Mouse (Mus musculus) lung, postnatal 4 days (tissue): ENCODE data around the gene Zfp366.

Experiments used
- DNase-seq, 2 experiments: peaks; one replicate each; pipeline ENCODE4 v3.0.0; 2021

Gene Zfp366

DNA sequence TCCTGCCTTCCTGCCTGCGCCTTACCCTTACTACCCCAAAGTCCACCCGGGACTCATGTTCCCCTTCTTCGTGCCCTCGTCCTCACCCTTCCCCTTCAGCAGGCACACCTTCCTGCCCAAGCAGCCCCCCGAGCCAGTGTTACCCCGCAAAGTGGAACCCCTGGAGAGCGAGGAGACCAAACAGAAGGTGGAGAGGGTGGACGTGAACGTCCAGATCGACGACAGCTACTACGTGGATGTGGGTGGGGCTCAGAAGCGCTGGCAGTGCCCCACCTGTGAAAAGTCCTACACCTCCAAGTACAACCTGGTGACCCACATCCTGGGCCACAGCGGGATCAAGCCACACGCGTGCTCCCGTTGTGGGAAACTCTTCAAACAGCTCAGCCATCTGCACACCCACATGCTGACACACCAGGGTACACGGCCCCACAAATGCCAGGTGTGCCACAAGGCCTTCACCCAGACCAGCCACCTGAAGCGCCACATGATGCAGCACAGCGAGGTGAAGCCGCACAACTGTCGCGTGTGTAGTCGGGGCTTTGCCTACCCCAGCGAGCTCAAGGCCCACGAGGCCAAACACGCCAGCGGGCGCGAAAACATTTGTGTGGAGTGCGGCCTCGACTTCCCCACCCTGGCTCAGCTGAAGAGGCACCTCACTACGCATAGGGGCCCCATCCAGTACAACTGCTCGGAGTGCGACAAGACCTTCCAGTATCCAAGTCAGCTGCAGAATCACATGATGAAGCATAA, 44.4 kb downstream of the Zfp366 start:
- no peak for DNase-seq

- DNase-seq = no peak
Observed at GRCm38 (mm10) chr13:99229641-99230494, 45.2 kb downstream of the Zfp366 start.

GRCm38 (mm10) chr13:99230495-99230868, 45.9 kb downstream of the Zfp366 start:
- DNase-seq = peak; percentile 28 to 69

- DNase-seq = no peak
Observed at GRCm38 (mm10) chr13:99233333-99233732, 48.7 kb downstream of the Zfp366 start.

DNA sequence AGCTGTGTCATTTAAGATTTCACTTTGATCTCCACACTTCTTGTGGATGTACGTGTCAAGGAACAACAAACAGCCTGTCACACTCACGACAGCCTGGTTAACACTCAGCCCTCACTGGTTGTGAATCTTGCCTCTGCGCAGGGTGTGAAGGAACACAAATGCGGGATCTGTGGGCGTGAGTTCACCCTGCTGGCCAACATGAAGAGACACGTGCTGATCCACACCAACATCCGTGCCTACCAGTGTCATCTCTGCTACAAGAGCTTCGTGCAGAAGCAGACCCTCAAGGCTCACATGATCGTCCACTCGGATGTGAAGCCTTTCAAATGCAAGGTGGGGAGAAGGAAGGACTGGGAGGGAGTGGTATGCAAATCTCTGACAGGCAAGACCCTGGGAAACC, 49.3 kb downstream of the Zfp366 start:
- DNase-seq = no peak

GRCm38 (mm10) chr13:99235428-99236210, 51.0 kb downstream of the Zfp366 start:
- peak; percentile 12 to 60 for DNase-seq

DNA sequence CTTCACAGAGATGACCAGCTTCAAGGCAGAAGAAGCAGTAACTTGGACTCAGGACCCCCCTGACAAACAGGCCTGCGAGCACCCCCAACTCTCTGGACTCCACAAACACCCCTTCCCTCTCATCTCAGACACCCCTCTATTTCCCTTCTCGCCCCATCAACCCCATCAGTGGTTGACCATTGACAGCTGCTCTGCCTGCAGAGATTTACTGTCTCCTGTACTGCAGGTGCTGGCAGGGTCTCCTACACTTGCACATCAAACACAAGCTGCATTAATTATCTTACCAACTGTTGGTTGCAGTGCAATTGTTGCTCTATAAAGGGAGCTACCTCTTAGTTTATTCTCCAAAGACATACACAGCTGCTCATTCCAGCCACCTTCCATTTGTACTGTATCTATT, 51.6 kb downstream of the Zfp366 start:
- no peak for DNase-seq

DNA sequence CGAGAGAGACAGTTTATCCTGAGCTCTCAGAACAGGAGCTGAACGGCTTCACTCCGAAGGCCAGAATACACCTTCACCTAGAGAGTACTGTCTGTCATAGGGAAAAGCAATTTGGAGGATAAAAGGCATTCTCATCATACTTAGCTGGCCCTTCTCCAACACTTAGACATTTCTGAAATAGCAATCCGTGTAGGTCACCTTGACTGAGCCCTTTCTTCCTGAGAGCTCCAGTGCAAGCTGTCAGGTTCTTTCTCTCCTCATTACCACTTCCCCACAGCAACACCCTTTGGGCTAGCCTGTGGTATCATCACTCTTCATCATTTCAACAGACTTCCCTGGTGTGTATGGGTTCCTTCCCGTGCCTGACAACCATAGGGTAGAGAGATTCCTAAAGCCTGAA, 52.5 kb downstream of the Zfp366 start:
- no peak for DNase-seq

DNA sequence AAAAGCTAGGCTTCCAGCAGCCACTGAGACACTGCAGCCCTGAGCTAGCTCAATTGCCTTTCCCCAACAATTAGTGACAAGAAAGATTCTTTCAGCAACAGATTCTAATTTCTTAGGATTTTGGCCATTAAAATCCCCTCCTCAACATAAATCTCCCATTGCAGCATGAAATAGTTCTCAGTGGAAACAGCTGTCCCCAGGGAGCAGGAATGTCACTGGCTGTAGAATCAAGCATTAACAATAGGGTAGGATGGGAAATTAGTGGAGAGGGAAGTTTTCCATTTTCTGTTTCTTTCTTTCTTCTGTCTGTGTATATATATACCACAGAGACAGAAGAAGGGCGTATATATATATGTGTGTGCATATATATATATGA, 53.2 kb downstream of the Zfp366 start:
- DNase-seq = no peak

GRCm38 (mm10) chr13:99238217-99239160, 53.9 kb downstream of the Zfp366 start:
- DNase-seq = peak; percentile 64 to 78

DNA sequence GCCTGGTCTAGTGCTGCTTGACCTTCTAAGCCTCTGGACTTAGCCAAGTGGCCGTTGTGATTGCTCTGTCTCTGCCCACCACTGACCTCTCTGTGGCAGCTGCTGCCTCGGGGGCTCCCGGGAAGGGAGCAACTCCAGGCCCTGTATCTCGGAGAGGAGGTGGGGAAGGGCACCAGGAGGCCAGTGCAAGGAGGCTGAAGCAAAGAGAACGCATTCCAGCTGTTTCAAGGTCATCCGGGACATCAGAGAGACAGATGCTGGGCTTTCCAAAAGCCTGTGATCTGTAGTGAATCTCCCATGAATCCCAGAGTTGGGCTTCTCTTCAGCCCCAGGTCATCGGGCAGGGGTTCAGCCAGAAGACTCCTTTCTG, 54.5 kb downstream of the Zfp366 start:
- no peak for DNase-seq

GRCm38 (mm10) chr13:99239741-99240140, 55.1 kb downstream of the Zfp366 start:
- DNase-seq = no peak

- DNase-seq = no peak
Observed at GRCm38 (mm10) chr13:99241984-99242383, 57.4 kb downstream of the Zfp366 start.

GRCm38 (mm10) chr13:99242895-99243294, 58.3 kb downstream of the Zfp366 start:
- no peak for DNase-seq

- no peak for DNase-seq
Observed at GRCm38 (mm10) chr13:99243831-99244230, 59.2 kb downstream of the Zfp366 start.

GRCm38 (mm10) chr13:99244471-99244870, 59.8 kb downstream of the Zfp366 start:
- DNase-seq = no peak

DNA sequence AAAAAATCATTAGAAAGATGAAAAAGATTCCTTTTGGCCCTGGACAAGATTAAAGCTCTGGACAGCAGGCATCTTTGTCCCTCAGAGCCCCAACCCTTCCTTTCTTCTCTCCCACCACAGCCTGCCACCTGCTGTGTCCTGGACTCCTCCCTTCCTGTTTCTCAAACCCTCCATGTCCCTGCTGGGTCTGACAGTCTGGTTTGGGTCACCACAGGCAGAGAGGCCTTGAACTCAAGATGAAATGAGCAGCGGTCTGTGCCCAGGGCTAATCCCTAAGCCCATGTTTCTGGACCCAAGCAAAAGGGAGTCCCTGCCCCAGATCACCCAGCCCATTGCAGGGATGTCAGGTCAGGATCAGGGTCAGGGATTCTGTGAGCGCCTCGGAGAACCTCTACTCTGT, 60.3 kb downstream of the Zfp366 start:
- no peak for DNase-seq

DNA sequence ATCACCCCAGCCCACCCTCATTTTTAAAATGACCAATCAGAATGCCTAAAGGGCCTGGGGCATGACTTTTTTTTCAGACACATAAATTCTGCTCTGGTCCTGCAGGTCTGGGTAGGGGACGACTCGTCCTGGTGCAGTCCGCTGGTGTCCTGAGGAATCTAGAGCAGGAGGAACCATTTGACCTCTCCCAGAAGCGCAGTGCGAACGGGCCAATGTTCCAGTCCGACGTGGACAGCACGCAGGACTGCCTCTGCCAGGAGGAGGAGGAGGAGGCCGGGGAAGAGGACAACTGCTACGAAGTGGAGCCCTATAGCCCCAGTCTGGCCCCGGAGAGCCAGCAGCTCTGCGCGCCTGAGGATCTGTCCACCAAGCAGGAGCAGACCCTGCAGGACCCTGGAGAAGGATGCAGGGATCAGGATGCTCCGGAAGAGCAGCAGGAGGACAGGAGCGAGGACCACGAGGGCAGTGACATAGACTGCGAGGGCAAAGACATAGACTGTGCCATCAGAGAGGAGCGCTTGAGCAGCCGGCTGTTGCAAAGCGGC, 61.4 kb downstream of the Zfp366 start:
- DNase-seq = no peak

- DNase-seq = no peak
Observed at GRCm38 (mm10) chr13:99250806-99251205, 66.2 kb downstream of the Zfp366 start.

DNA sequence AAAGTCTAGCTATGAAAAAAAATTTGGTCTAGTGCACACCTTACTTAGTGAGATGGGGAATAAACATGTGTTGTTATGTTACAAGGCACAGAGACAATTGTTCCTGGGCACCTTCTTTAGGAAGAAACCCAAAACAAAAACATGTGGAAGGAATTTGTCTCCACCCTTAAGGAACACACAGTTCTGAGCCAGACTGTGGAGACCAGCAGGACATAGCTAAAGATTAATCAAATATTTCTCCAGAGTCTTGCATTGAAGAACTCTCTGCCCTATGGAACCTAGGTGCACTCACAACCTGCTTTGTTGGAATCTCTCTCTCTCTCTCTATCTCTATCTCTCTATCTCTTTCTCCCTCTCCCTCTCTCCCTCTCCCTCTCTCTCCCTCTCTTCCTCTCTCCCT, 69.6 kb downstream of the Zfp366 start:
- no peak for DNase-seq

DNA sequence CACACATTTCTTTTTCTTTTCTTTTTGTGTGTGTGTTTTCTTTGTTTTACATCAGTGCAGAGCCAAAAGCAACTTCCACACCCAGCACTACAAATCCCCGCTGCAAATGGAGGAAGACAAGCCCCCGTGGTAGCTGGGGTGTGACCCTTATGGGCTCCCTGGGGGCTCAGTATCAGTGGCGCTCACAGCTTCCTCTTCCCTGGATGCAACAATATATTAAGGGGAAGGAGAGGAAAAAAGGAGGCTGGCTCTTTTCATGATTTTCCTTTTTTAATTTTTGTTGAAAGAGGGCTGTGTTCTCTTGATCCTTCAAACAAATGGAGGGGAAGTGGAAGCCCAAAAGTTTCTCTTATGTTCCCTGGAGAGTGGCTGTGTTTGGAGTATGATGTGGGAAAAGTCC, 70.2 kb downstream of the Zfp366 start:
- DNase-seq = no peak

DNA sequence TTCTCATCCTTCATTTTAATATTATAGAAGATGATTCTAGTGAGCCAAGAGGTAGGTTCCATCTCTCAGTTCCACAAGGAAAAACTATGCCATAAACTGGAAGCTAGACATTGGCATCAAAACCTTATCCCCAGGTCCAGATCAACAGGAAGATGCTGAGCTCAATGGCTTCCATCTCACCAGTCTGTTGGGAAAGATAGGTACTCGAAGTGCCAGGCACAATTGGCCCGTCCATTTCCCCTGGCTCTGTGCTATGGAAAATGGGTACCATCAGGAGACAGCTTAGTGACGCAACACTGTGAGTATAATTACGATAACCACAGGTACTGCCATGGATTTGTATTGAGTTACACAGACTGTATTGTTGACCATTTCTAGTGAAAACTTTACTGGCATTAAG, 72.3 kb downstream of the Zfp366 start:
- DNase-seq = no peak
